Mouse (Mus musculus) cerebellum, postnatal 14 days (tissue): ENCODE results near the gene Sucla2.
A peak's percentile ranks its signal among the peaks of the same experiment; 100 is the strongest.

Source experiments
- DNase-seq, 2 experiments: peaks; one replicate each; pipeline ENCODE4 v3.0.0; 2021; ENCODE audit warnings: mixed read lengths in 2 of 2

Sucla2 gene

GRCm38 (mm10) chr14:73524766-73525448, at the start of gene Sucla2:
TSS of gene Sucla2 (plus strand) at chr14:73525319.
- peak; percentile 98 for DNase-seq

DNA sequence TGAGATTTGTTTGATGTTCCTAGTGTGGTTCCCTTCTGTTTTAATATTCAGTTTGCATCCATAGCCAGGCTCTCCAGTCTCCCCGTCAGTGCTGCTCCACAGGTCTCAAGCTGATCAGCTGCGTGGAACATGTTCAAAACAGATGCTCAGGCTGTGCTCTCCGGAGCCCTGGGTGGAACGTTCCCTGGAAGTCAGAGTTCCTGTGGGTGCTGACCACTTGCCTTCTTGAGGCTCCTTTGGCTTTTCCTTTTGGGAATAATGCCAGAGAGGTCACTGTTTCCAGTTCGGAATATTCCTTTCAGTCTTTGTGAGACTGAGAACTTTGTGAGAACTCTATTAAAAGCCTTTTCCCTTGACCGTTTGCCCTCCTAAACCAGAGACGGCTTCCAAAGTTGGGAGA, 49.6 kb upstream of the Sucla2 start:
- DNase-seq, result no peak

DNA sequence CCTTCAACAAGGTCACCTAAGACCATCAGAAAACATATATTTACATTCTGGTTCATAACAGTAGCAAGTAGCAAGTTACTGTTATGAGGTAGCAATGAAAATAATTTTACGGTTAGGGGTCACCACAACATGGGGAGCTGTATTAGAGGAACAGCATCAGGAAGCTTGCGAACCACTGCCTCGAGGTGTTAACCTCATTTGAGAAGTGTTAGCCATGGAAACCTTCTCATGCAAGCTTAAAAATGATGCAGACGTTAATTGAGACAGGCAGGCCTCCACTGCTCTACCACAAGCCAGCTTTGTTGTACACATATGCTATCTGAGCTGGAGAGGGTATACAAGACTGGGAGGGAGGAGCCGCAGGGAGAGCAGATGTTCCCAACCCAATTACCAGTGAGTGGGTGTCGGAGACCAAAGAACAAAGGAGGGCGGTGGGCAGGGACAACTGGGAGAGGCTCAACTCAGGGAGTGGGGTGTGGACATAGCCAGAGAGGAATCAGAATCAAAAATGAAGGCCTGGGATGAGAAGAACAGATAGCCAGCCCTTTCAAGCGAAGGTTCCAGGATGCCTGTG, 48.7 kb upstream of the Sucla2 start:
- DNase-seq, result no peak

- DNase-seq, result no peak
These were observed 48.0 kb upstream of the Sucla2 start for GRCm38 (mm10) chr14:73477077-73477476.

- no peak for DNase-seq
These were observed 46.8 kb upstream of the Sucla2 start for GRCm38 (mm10) chr14:73478321-73478720.

DNA sequence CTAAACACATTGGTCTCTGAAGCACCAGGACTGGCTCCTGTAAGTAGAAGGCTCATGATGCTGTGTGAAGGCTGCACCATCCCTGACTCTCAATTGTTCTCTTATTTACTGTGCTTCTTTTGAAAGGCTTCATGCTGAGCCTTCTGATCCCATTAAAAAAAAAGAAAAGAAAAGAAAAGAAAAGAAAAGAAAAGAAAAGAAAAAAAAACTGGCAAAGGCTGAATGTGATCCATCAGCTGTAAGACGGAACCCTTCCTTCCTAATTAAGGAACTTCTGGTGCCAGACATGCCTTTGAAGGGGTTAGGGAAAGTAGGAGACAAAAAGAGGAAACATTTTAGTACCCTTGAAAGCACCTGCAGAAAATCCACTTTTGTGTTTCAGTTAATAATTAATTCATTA, 45.3 kb upstream of the Sucla2 start:
- no peak for DNase-seq

- DNase-seq, result no peak
These were observed 41.4 kb upstream of the Sucla2 start for GRCm38 (mm10) chr14:73483516-73484229.

DNA sequence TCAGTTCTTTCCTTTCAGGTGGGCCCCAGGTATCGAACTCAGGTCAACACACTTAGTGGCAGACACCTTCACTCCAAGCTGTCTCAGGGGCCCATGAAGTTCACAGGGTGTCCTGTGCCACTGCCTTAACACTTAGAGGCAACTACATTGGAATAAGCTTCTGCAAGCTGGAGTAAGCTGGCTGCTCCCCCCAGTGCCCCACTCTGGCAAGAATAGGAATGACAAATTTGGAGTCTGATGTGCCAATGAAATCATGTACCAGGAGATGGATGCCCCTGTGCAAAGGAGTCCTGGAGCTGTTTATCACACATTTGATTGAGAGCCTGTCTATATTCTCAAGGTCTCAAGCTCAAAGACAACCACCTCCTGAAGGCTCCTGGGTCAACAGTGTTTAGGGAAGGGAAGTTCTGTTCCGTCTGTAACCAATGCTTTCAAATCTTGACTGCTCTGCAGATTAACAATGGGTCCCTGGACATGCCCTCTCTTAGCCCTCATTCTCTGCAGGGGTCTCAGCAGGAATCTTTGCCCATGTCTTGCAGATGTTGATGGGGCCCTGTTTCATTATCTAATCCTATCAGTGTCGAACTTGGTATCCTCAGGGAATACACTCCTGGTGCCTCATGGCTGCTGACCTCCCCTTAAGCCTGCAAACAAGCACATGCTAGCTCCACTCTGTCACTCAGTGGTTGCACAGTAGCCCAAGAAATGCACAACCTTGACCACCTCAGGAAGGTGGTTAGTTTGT, 40.6 kb upstream of the Sucla2 start:
- DNase-seq, result no peak

DNA sequence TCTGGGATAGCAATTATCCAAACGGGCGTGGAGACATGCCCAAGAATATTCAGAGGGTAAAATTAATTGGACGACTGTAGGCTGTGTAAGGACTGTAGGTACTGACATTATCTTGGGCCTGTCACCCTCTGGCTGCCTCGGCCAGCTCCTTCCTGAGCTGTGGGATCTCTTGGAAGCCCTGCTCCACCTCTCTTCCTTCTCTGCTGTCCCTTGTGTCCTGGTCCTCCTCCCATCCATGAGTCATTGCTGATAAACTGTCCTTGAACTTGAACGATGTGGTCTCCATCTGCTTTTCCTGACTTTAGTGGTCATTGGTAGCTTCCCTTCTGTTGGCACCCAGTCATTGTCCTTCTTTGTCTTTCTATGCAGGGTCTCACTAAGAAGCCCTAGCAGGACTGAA, 38.5 kb upstream of the Sucla2 start:
- no peak for DNase-seq

DNA sequence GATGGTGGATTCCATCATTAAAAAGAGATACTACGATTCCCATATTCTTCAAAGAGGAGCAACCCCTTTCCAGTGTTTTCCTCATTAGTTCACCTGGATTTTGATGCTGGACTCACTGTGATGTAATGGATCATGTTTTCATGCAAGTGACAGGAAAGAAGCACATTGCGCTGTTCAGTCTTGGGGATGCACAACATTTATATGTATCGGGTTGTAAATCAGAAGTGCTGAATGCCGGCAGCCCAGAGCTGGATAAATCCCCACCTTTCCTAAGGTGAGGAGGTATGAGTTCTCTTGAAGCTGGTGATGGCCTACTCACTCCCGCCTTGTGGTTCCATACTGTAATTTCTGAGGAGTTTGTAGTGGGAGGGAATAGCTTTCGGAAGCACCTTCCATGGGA, 31.8 kb upstream of the Sucla2 start:
- no peak for DNase-seq

DNA sequence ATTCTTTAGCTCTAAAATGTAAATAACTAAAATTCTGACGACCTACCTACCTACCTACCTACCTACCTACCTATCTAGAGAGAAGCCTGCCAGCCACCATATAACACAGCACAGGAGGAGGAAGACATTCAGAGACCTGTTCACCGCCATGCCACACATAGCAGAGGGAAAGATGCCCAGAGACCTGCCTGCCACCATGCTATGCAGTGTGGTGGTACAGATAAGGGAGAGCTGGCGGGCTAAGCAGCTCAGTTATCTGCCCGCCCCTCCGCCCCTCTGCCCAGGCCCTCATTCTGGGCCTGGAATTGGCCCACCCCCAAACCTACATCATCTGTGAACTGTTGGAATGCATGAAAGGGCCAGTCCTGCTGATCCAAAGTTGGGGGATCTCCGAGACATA, 31.0 kb upstream of the Sucla2 start:
- DNase-seq, result no peak

DNA sequence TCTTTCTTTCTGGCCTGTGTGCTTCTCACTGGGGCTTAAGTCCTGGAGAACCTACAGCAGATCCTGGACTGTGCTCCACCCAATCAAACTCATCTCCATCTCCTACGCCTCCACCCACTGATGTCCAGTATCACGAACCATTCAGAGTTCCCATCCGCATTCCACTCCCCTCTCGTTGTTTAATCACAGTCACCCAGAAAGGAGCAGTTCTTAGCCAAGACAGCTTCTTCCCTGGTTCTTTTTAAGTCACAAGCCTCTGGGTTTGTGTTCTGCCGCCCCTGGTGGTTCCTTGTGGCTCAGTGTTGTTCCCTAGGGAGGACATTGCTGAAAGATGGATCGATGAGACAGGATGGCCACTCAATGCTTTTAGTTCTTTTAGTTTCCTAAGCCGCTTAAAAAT, 29.4 kb upstream of the Sucla2 start:
- no peak for DNase-seq

GRCm38 (mm10) chr14:73501283-73501682, 23.8 kb upstream of the Sucla2 start:
- no peak for DNase-seq

GRCm38 (mm10) chr14:73501721-73502120, 23.4 kb upstream of the Sucla2 start:
- DNase-seq, result peak; percentile 61 to 76

- peak; percentile 73 to 78 for DNase-seq
These were observed 22.4 kb upstream of the Sucla2 start for GRCm38 (mm10) chr14:73502591-73503184.

- peak in 1 of 2 experiments; percentile 18 for DNase-seq
These were observed 21.7 kb upstream of the Sucla2 start for GRCm38 (mm10) chr14:73503237-73503933.

GRCm38 (mm10) chr14:73506283-73506682, 18.8 kb upstream of the Sucla2 start:
- DNase-seq, result no peak

GRCm38 (mm10) chr14:73507200-73507599, 17.9 kb upstream of the Sucla2 start:
- DNase-seq, result no peak

GRCm38 (mm10) chr14:73507702-73508376, 17.3 kb upstream of the Sucla2 start:
- DNase-seq, result no peak

DNA sequence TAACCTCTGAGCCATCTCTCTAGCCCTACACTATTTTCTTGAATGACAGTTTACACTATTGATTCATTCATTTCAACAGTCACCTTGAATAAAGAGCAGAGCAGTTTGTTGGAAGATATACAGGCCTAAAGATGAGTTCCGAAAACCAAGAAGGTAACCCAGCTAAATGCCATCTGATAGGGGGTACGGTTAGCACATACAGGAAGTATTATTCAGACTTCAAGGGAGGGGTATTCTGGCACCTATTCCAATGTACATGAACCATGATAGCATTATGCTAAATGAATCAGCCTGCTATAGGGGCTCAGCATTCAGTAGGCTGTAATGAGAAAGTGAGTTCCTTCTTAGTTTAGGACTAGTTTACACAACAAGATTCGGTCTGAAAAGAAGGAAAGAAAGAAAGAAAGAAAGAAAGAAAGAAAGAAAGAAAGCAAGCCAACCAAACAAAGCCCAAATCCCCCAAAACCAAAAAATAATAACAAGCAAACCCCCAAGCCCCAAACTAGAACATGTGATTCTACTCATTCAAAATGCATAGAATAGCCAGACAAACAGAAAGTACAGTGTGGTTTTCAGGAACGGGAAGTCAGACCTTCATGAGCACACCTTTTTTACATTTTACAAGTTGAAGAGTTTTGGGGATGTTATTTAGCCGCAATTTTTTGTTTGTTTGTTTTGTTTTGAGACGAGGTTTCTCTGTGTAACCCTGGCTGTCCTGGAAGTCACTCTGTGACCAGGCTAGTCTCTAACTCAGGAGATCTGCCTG, 16.3 kb upstream of the Sucla2 start:
- DNase-seq, result no peak
